Mouse (Mus musculus) erythroblast, adult 5-6 weeks (primary cell): ENCODE data around the gene Tff3. TPM values are rescaled to one million over a fixed set of nuclear protein-coding genes. Genes with fewer than 3 reads are reported as not detected.
A peak's percentile ranks its signal among the peaks of the same experiment; 100 is the strongest.

Source experiments
- ATAC-seq: replicated peaks from 2 replicates; pipeline ENCODE4 v1.8.0; 2016; ENCODE audit warnings: moderate number of reproducible peaks, mild to moderate bottlenecking, moderate TSS enrichment, inconsistent platforms; ENCODE audit not compliant: poor library complexity, low FRiP score, severe bottlenecking
- total RNA-seq, 2 experiments: library from RNA; stranded (forward) in 1 of 2; stranded (reverse) in 1 of 2; fragments of 150-400 nt in 1 of 2; fragments of 200-764, 138-1000 nt in 1 of 2; gene quantifications; 2 replicates each; pipeline versions ENCODE4 v1.2.3 to v1.2.4; 2015 to 2017; ENCODE audit warnings: low replicate concordance in 2 of 2

Tff3 gene
- total RNA-seq (2015; ENCODE audit: low replicate concordance) (not detected in 2 replicates), total RNA-seq (2017; ENCODE audit: low replicate concordance) (not detected in 2 replicates)

- no peak for ATAC-seq
Observed at GRCm38 (mm10) chr17:31129452-31129851, at the start of gene Tff3. Gene Tff3, minus strand, starts transcription at chr17:31129646.

DNA sequence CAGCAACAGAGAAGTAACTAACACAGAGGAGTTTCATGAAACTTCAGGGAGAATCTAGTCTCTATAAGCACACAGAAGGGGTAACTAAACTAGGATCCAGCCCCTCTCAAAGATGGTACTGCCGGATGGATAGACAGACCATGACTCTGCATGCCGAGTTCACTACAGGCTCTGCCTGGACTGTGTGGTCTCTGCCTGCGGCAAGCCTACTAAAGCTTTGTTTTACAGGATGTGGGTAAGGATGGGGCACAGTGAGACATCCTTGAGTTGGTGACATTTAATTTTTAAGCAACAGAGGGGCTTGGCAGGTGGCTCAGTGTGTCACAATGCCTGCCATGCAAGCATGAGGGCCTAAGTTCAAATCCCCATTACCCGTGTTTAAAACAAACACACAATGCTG, 46.9 kb upstream of the Tff3 start:
- ATAC-seq: no peak

GRCm38 (mm10) chr17:31169796-31170195, 40.4 kb upstream of the Tff3 start:
- ATAC-seq: no peak

DNA sequence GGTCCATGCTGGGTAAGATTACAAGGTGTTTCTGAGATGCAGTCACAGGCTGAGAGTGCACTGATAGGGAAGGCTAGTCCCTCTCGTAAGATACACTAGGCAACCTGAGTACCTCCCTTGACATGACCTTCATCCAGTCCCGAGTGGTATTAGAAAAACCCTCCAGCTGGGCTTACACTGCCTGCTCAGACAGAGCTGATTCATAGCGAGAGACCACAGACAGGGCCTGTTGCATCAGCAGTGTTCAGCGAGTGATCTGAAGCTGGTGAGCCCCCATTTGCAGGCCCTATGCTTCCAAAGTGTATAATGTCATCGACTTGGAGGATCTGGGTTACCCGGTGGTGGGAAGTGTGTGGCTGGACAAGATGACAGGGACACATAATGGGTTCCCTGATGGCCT, 35.7 kb upstream of the Tff3 start, which contains the start of gene Tff1:
Tff1 (minus strand) TSS at position 151 of the 400 bp plus-strand sequence.
- no peak for ATAC-seq

DNA sequence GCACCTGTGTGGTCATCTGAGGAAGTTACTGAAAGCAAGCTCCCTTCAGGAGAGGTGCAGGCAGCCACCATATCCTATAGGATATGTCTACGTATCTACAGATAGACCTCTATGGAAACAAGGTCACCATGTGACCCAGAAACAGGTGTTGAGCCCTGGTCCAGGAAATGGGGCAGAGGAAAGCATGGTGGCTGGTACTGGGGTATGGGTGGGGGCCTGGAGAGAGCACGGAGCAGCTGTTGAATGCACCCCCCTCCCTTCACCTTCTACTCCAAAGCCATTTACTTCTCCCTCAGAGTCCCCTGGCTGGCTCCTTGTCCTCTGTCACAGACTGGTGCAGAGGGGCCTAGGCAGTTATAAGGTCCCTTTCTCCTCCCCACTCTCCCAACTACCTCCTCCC, 34.4 kb upstream of the Tff3 start:
- ATAC-seq: no peak

DNA sequence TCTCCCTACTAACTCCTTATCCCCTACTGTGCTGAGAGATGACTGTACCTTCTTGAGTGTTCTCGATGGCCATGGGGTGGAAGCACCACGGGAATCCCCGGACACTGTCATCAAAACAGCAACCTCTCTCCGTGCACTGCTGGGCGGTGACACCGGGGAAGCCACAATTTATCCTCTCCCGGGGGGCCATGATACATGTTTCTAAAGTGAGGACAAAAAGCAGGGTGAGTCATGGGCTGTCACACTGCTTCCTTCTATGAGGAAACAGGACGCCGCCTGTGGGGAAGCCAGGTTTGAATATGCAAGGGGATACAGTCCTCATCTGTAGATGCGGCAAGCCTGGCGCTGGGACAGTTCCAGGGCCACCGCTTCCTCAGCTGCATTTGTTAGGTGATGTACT, 33.2 kb upstream of the Tff3 start:
- no peak for ATAC-seq

GRCm38 (mm10) chr17:31160291-31160690, 30.8 kb upstream of the Tff3 start:
- ATAC-seq: no peak

DNA sequence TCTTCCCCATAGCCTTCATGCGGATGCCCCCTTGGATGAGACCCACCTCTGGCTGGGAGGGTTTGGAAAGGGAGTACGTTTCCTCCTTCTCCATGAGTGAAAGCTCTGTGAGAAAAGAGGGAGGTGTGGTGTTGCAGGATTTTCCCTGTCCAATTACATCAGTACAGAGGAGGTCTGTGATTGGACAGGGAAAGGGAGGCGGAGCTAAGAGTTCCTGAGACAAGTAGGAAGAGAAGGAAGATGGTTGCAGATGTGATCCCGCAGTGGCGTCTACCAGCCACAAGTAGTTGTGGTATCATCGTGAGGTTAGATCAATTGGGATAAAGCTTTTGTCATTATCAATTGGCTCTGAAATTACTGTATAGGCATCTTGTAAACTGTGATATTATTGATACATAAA, 28.5 kb upstream of the Tff3 start:
- no peak for ATAC-seq

DNA sequence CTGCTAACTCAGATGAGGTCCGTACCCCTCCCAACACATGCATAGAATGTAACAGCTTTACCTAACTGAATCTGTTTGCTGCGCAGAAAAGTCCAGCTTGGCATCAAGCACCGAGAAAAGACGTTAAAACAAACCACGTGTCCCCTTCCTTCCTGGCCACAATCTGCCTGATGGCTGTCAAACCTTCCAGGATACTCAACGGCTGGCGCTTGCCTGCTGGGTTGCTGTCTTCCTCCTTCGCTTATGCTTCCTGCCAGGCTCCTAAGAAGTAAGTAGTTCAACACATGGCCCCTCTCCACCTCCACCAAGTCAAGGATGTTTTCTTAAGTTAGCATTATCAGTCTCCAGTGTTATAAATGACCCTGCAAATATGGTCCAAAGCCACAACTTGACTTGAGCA, 24.3 kb upstream of the Tff3 start:
- no peak for ATAC-seq

DNA sequence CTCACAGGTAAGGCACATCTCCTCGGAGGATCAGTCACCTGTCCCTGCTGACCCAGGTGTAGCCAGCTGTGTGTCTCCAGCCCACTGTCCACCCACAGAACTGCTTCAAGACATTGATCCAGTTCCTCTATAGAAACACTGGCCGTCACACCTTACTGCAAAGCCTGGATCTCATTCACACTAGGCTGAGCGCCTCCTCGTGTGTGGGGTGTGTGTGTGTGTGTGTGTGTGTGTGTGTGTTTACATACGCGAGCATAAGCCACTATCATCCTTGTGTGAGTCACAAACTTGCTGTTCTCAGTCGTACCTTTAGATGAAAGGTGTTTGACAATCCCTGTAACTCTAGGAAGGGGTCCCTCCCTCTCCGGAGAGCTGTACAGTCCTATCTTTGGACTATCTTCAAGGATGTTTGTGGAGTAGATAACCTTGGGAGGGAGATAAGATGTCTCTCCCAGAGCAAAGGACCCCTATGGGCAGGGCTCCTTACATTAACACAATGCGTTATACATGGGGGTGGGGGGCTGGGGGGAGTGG, 23.6 kb upstream of the Tff3 start:
- ATAC-seq: no peak

DNA sequence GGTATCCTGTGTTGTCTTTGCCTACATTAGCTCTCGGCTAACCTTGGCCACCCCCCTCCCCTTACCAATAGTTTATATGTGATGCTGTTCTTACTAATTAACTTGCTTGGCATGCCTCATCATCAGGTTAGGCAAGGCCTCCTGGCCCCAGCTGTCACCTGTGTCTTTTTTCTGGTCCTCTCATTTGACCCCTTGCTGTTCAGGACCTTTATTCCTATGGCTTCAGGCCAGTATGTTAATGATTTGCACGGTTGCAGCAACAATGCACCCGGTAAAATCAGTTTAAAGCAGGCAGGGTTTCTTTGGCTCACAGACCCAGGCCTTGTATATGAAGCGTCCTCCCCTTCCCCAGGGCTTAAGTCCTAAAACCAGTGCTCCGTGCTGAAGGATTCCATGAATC, 23.1 kb upstream of the Tff3 start:
- no peak for ATAC-seq

GRCm38 (mm10) chr17:31145998-31146397, 16.6 kb upstream of the Tff3 start:
- ATAC-seq: no peak

GRCm38 (mm10) chr17:31144040-31145037, 14.9 kb upstream of the Tff3 start, which contains the start of gene Tff2:
Gene Tff2, minus strand, starts transcription at chr17:31144282.
- ATAC-seq: no peak

DNA sequence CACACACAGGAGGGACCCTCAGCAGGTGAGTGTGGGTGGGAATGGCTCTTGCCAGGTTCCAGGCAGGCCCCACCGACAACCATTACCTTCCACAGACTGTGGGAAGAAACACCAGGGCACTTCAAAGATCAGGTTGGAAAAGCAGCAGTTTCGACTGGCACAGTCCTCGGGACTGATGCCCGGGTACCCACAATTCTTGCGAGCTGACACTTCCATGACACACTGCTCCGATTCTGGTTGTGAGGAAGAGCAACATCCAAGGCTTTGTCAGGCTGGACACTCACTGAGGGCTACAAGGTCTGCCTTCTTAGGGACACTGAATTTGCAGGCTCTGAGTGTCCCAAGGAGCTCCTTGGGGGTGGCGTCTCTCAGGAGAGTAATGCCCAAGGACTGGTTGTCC, 12.7 kb upstream of the Tff3 start:
- no peak for ATAC-seq

- peak; percentile 67; the same call in 1 of the 2 replicates for ATAC-seq
Observed at GRCm38 (mm10) chr17:31138398-31138797, 9.0 kb upstream of the Tff3 start.

DNA sequence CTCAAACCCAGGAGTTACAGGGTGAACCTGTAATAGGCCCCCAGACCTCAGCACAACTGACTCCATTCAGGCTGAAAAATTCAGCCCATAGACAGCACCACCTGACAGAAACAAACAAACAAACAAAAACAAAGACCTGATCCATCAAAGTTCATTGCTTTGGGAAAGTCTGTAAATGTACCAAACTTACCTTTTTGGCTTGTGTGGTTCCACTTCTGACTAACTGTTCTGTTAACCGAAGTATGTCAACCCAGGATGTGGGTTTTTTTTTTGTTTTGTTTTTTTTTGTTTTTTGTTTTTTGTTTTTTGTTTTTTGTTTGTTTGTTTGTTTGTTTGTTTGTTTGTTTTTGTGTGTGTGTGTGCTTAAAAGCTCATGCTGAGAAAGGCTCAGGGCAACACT, 7.4 kb upstream of the Tff3 start:
- no peak for ATAC-seq

DNA sequence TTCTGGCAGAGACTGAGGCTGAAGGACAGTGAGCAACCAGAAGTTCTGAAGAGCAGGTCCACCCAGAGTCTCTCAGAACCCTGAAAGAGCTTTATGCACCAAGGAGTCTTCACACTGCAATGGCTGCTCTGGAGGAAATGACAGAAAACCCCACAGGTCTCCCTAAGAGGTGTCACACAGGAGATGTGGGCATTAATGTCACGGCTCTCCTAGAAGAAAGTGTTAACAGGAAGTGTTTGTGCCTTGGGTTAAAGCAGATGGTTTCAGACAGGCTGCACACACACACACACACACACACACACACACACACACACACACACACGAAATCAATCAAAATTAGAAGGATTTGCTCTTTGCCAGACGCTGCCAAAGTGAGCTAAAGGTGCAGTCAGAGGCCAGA, 6.8 kb upstream of the Tff3 start:
- no peak for ATAC-seq

DNA sequence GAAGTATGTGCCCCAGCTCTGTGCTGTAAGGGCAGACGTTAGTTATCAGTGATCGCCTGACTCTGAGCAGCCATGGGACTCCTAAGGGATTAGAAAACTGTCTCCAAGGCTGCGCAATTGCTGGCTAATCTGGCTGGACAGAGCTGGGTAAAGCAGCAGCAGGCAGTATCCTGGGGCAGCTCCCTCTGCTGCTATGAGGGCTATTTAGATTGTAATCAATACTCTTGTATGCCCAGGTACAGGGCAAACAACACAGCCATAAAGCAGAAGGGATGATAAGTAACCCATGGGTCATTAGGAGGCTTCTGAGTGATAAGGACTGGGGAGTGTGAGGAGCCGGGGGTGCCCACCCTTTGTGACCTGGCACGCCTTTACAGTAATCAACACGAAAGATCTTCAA, 5.5 kb upstream of the Tff3 start:
- no peak for ATAC-seq

GRCm38 (mm10) chr17:31133776-31134175, 4.3 kb upstream of the Tff3 start:
- no peak for ATAC-seq

DNA sequence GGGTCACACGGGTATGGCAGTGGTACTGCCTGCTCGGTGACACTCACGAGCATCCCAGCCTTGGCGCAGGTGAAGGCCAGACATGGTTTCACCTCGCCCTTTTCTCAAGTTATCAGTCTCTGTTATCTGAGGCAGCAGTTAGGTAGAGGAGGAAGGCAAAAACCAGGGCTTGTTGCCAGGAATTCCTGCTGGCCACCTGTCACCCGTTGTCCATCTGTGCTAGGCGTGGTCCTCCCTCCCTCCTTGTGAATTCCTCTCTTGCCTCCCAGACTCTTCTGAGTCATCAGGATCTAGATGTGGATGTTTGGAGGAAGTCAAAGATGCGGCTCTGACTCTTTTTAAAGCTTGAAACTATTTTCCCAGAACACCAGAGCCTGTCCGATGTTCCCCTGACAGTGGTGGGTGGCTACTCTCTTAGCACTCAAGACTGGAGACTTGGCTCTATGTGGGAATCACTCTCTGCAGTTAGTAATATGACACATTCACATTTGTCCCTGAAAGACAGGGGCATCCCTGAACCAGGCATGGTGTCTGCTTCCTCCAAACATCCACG, 1.9 kb upstream of the Tff3 start:
- no peak for ATAC-seq
